Mouse (Mus musculus) cerebellum, adult 2 months (tissue): ENCODE measurements at regions not wholly inside any gene's neighbourhood (a gene's known extent, or its start where the extent isn't known, plus 50 kb on each side); places are given as distances from the start of the nearest gene placed in this dataset.

ENCODE experiments used
- CTCF ChIP-seq: fragments of 200-500 bp; IDR thresholded peaks from 2 replicates; pipeline ENCODE4 v1.5.1; 2011; ENCODE audit warnings: low read depth, mild to moderate bottlenecking, control low read depth, low read length, moderate library complexity, borderline replicate concordance; ENCODE audit not compliant: insufficient read depth
- POLR2A ChIP-seq: fragments of 200-500 bp; IDR thresholded peaks from 2 replicates; pipeline ENCODE4 v1.6.1; 2011; ENCODE audit warnings: low read length, control low read depth, borderline replicate concordance; ENCODE audit not compliant: insufficient read depth

DNA sequence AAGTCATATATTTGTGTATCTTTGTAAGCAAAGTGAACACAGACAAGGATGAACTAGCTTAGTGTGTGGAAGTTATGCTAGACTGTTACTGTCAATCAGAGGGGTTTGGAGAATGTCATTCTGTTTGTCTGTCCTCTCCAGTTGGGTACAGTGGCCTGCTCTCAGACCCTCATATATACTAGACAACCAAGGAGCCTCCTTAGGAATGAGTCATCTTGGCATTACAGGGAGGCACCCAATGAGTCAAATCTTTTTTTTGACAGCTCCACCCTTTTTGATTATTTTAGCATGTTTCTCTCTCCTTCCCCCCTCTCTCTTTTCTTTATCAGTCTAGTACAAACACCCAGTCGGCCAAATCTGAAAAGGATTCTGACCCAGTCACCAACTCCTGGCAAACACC, 416.3 kb upstream of the Ubash3b start:
- no peak for TF ChIP-seq POLR2A
- TF ChIP-seq CTCF = no peak
